Mouse (Mus musculus): ENCODE measurements at regions not wholly inside any gene's neighbourhood (a gene's known extent, or its start where the extent isn't known, plus 50 kb on each side); places are given as distances from the start of the nearest gene placed in this dataset.

- DNase-seq = no peak
- TF ChIP-seq CTCF (IDR thresholded peaks at IDR 0.05) = no peak
- intact Hi-C loops (cut with DNase I) = no loop called here
- H3K27ac ChIP-seq = no peak overlapping the region
- H3K4me3 ChIP-seq = no peak overlapping the region
Measured at GRCm38 (mm10) chr2:160471561-160471960, 104.7 kb upstream of the Mafb start.

DNA sequence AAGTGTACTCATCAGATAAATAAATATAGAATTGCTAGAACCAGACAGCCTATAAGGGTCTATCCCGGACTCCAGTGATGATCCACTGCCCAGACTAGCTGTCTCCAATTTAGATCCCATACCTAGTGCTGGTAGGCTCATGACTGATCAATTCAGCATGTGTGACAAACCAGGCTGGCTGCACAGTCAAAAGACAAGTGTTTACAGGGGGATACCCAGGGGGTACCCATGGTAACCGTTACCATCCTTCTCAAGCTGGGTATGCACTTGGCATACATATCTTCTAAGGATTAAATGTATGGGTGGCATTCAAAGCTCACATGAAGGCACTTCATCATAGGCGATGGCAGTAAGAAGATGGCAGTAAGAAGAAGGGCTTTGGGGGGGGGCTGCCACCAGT lies 109.3 kb upstream of the Mafb start:
- Histone ChIP-seq H3K4me3 (no peak overlapping the region), H3K27ac (no peak overlapping the region)
- no peak for DNase-seq
- intact Hi-C loops (cut with DNase I) = no loop called here
- no peak for TF ChIP-seq CTCF (IDR thresholded peaks at IDR 0.05)

- no peak for DNase-seq
- intact Hi-C loops (cut with DNase I) = no loop called here
- no peak overlapping the region for H3K4me3 ChIP-seq
- TF ChIP-seq CTCF (IDR thresholded peaks at IDR 0.05) = no peak
- H3K27ac ChIP-seq = no peak overlapping the region
Measured at GRCm38 (mm10) chr2:160479240-160479639, 112.4 kb upstream of the Mafb start.

- intact Hi-C loops (cut with DNase I) = no loop called here
- no peak for DNase-seq
- Histone ChIP-seq H3K27ac (no peak overlapping the region), H3K4me3 (no peak overlapping the region)
- TF ChIP-seq CTCF (IDR thresholded peaks at IDR 0.05) = no peak
Measured at GRCm38 (mm10) chr2:160485097-160485496, 118.2 kb upstream of the Mafb start.

DNA sequence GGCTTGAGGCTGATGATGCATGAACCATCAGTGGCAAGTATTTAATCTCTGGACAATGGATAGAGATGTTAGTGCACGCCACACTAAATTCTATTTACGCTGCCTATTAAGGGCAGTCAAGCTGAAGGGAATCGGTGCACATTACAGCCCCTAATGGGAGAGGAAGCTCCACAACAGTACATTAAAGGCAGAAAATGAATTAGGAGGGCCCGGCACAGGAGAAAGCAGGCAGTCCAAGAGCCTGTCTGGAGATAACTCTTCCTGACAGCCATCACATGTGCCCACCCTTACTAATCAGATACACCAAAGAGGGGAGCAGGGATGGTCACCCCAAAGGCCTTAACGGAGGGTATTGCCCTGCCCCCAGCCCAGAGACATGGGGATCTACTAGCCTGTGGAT lies 118.7 kb upstream of the Mafb start:
- TF ChIP-seq CTCF (IDR thresholded peaks at IDR 0.05) = no peak
- H3K27ac ChIP-seq = no peak overlapping the region
- intact Hi-C loops (cut with DNase I) = no loop called here

DNA sequence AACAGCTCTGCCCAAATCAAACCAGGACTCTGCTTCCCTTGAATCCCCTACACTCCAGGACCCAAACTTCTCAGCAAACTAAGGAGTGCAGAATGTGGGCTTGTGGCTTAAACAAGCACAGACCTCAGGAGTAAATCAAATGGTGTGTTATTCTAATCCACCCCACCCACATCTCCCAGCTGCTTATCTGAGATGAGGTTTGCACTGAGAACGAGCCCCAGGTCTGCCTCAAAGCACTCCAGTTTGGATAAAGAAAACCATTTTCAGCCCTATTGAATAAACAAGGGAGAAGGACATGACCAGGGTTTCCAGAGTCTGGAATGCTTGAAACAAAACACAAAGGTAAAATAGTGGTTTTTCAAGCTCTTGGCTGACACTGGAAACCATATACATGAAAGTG lies 132.9 kb upstream of the Mafb start:
- no peak for TF ChIP-seq CTCF (IDR thresholded peaks at IDR 0.05)
- DNase-seq = no peak
- Histone ChIP-seq H3K4me3 (no peak overlapping the region), H3K27ac (no peak overlapping the region)
- intact Hi-C loops (cut with DNase I) = no loop called here

More for the DNA sequence above, 118.7 kb upstream of the Mafb start:
- H3K4me3 ChIP-seq = no peak overlapping the region
- no peak for DNase-seq

DNA sequence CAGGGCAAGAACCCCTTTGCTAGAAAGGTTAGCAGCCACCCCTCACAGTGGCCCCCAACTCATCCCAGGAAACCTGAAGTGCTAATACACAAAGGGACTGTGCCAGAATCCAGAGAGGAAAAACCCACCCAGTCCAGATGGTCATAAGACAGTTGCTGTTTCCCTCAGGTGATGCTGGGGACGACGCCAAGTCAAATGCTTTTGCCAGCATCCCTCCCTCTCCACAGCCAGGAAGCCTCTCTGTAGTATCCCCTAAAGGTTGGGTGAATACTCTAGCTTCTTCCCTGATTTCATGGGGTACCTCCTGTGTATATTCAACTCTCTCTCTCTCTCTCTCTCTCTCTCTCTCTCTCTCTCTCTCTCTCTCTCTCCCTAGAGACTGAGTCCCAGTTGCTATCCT lies 136.0 kb upstream of the Mafb start:
- H3K4me3 ChIP-seq = no peak overlapping the region
- no peak overlapping the region for H3K27ac ChIP-seq
- intact Hi-C loops (cut with DNase I) = no loop called here
- DNase-seq = no peak
- no peak for TF ChIP-seq CTCF (IDR thresholded peaks at IDR 0.05)

DNA sequence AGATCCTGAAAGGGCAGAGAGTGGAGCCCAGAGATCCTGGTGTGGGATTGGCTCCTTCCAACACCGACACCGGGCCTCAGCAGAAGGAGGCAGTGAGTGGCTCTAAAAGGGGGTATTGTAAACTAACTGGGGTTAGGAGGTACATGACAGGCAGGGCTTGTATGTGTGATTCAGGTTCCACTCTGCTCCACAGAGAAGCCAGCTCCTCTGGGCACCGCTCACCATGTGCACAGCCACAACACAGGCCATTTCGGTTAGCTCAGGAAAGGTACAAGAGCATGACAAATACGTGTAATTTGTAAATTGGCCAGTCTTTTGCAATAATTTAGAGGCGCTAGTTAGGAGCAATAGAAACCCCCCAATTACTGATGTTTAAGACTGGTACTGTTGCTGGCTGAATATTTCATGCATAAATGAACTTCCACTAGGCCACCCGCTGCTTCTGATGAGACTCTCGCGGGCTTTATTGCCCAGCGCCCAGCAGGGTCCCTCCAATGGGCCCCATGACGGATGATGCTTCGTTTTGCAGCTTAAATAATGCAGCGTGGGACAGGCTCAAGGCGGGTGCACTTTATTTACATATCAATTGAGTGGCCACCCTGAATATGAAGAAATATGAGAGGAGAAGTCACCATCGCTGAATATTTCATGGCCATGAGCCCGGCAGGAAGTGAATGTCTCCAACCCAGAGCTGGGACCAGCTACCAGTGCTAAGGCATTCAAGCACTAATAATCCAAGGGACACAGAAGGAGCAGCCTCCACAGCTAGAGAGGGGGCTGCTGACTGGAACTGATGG lies 136.9 kb upstream of the Mafb start:
- DNase-seq = no peak
- H3K4me3 ChIP-seq = no peak overlapping the region
- TF ChIP-seq CTCF (IDR thresholded peaks at IDR 0.05) = no peak
- no peak overlapping the region for H3K27ac ChIP-seq
- intact Hi-C loops (cut with DNase I) = no loop called here

- no peak overlapping the region for H3K4me3 ChIP-seq
- H3K27ac ChIP-seq = no peak overlapping the region
- intact Hi-C loops (cut with DNase I) = no loop called here
- no peak for DNase-seq
- TF ChIP-seq CTCF (IDR thresholded peaks at IDR 0.05) = no peak
Measured at GRCm38 (mm10) chr2:160504394-160504657, 137.5 kb upstream of the Mafb start.

DNA sequence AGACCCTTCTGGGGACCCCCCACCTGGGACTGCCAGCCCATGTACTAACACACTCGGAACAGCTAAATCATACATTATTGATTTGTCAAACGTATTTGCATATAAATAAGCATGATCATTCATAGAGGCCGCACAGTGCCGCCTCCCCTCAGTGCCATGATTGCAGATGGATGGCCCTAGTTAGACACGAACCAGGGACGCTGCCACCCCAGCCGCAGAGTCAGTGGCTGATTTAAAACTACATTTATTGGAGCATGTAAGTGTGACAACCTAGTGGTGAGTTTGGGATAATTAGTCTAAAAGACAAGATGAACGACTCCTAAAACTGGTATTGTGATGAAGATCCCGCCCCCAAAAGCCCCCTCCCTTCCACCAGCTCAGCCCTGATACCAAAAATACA lies 138.3 kb upstream of the Top1 start:
- no peak for DNase-seq
- Histone ChIP-seq H3K27ac (no peak overlapping the region), H3K4me3 (no peak overlapping the region)
- TF ChIP-seq CTCF (IDR thresholded peaks at IDR 0.05) = no peak
- intact Hi-C loops (cut with DNase I) = no loop called here

DNA sequence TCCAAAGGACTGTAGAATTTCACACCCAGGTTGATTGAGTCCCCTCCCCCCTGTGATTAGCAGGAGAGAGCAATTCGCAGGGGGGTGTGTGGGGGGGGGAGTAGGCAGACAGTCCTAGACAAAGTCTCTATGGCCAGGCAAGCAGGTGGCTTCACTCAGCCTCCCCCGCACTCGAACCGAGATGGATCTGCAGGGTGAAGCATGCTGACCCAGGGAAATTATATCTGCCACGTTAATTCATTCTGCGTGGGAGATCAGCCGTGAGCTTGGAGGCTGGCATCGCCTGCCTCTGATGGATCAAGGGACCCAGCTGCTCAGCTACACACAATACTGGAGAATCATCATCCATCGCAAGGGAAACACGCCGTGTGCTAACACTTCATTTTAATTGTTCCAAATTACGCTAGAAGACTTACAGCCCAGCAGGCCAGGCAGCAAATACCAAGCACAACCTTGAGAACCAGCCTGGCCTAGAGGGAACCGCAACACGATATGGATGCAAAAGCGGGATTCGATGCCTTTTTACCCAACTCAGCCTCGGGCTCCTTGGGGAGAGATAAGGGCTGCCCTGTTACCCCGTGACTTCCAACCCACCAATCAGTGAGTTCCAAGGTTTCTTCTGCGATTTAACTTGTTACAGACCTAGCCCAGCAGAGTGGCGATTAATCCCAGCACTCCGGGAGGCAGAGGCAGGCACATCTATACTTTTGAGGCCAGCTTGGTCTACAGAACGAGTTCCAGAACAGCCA lies 137.7 kb upstream of the Top1 start:
- TF ChIP-seq CTCF (IDR thresholded peaks at IDR 0.05) = no peak

DNA sequence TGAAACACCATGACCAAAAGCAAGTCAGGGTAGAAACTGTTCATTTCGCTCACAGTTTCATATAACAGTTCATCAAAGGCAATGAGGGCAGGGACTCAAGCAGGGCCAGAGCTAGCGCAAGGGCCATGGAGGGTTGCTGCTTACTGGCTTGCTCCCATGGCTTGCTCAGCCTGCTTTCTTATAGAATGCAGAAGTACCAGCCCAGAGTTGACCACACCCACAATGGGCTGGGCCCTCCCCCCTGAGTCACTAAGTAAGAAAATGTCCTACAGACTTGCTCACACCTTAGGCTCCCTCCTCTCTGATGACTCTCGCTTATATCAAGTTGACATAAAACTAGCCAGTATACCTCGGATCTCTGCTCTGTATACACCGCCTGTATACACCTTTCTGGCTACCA lies 135.5 kb upstream of the Top1 start:
- TF ChIP-seq CTCF (IDR thresholded peaks at IDR 0.05) = no peak
- DNase-seq = no peak
- no peak overlapping the region for H3K4me3 ChIP-seq
- intact Hi-C loops (cut with DNase I) = no loop called here
- no peak overlapping the region for H3K27ac ChIP-seq

More for the DNA sequence above, 137.7 kb upstream of the Top1 start:
- Histone ChIP-seq H3K27ac (no peak overlapping the region), H3K4me3 (no peak overlapping the region)
- no peak for DNase-seq
- intact Hi-C loops (cut with DNase I) = no loop called here

DNA sequence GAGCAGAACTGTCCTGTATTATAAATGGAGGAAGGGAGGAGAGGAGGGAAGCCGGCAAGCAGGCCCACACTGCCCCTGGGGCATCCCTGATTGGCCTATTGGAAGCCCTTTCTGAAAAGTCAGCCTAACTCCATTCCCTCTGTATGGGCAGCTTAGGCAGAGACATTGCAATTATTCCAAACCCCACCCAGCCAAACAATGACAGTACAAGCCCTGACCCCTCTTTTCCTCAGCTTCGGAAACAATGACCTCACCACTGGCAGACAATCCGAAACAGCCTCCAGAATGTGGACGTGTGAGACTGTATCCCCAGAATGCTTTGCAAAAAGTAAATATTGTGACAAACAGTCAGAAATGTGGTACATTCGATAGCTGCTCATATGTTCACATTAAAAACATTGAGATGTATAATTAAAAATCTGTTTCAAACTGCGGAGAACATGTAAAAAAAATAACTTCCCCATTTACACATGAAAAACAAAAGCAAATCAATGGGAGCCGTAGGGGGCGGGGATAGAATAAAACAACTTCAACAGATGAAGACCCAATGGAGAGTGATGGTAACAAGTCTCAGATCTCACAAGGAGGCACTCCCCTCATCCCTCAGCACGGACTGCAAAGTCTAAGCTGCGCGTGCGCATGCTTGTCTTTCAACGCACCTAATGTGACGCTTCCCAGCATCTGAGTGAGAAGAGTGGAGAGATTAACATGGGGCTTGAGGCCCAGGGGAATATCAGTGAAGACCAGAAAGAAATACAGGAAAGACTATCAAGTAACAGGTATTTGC lies 134.9 kb upstream of the Top1 start:
- TF ChIP-seq CTCF (IDR thresholded peaks at IDR 0.05) = no peak
- DNase-seq = peak; percentile 42
- no peak overlapping the region for H3K27ac ChIP-seq
- intact Hi-C loops (cut with DNase I) = no loop called here
- H3K4me3 ChIP-seq = no peak overlapping the region
